Mouse (Mus musculus) MEL (cell line): Measurements from ENCODE around the gene Vmn2r6.
"Not testable (repeated sequence)": the region's sequence is repeated elsewhere in the genome, so short reads cannot be mapped to it uniquely, and the experiment has no call there.

Source experiments
- CHD2 ChIP-seq: IDR thresholded peaks from 2 replicates; pipeline ENCODE4 v1.6.1; 2011; ENCODE audit warnings: low read length, improper control_type of control experiment
- CTCF ChIP-seq, 3 experiments: IDR thresholded peaks in 2 of 3; conservative IDR thresholded peaks in 1 of 3; 2 replicates each; pipeline ENCODE4 v1.5.1; 2011 to 2012; ENCODE audit warnings: low read length in 3 of 3, low read depth in 2 of 3, mild to moderate bottlenecking in 2 of 3, improper control_type of control experiment in 1 of 3, inconsistent platforms in 1 of 3, mixed read lengths in 1 of 3, moderate library complexity in 1 of 3; ENCODE audit not compliant: control insufficient read depth in 1 of 3, insufficient read depth in 1 of 3, poor library complexity in 1 of 3, severe bottlenecking in 1 of 3
- ETS1 ChIP-seq: IDR thresholded peaks from 2 replicates; pipeline ENCODE4 v1.6.1; 2012; ENCODE audit warnings: low read depth, mild to moderate bottlenecking, inconsistent platforms, low read length, improper control_type of control experiment, moderate library complexity
- MAX ChIP-seq: IDR thresholded peaks from 2 replicates; pipeline ENCODE4 v1.6.1; 2011; ENCODE audit warnings: low read length, improper control_type of control experiment
- NRF1 ChIP-seq: IDR thresholded peaks from 2 replicates; pipeline ENCODE4 v1.6.1; 2014; ENCODE audit warnings: low read depth, mild to moderate bottlenecking, inconsistent platforms, low read length, improper control_type of control experiment, moderate library complexity; ENCODE audit not compliant: poor library complexity, insufficient read depth, severe bottlenecking
- POLR2A ChIP-seq, 2 experiments: IDR thresholded peaks; 2 replicates each; pipeline ENCODE4 v1.6.1; 2011 to 2012; ENCODE audit warnings: low read length in 2 of 2, mild to moderate bottlenecking in 2 of 2, control low read depth in 1 of 2, improper control_type of control experiment in 1 of 2, low read depth in 1 of 2, moderate library complexity in 1 of 2; ENCODE audit not compliant: control insufficient read depth in 1 of 2, insufficient read depth in 1 of 2, poor library complexity in 1 of 2
- SIN3A ChIP-seq: IDR thresholded peaks from 2 replicates; pipeline ENCODE4 v1.6.1; 2012; ENCODE audit warnings: low read length, improper control_type of control experiment, inconsistent platforms
- TAL1 ChIP-seq: IDR thresholded peaks from 2 replicates; pipeline ENCODE4 v1.6.1; 2012; ENCODE audit warnings: mild to moderate bottlenecking, inconsistent platforms, low read length, moderate library complexity, mixed read lengths
- TBP ChIP-seq: IDR thresholded peaks from 2 replicates; pipeline ENCODE4 v1.8.0; 2011; ENCODE audit warnings: low read depth, low read length, improper control_type of control experiment
- TCF12 ChIP-seq: IDR thresholded peaks from 2 replicates; pipeline ENCODE4 v1.6.1; 2014; ENCODE audit warnings: low read depth, mild to moderate bottlenecking, inconsistent platforms, low read length, improper control_type of control experiment, moderate library complexity
- USF1 ChIP-seq: IDR thresholded peaks from 2 replicates; pipeline ENCODE4 v1.6.1; 2014; ENCODE audit warnings: low read depth, mild to moderate bottlenecking, inconsistent platforms, low read length, improper control_type of control experiment, moderate library complexity
- ZNF384 ChIP-seq: IDR thresholded peaks from 2 replicates; pipeline ENCODE4 v1.6.1; 2012; ENCODE audit warnings: low read depth, mild to moderate bottlenecking, inconsistent platforms, low read length, improper control_type of control experiment

DNA sequence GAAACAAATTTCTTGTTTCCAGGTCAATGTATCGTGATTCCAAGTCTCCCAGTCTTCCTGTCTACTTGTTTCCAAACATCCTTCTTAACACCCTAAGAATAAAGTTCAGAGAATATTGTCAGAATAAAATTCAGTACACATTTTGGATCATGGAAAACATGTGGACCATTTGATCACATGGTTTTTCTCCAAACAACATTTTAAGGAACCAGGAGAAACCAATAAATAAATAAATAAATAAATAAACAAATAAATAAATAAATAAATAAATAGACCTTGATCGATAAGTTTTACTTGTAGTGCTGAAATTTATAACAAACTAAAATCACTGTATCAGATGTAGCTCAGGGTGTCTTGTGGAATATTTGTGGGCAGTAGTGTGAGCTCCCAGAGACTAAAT is at the start of gene Vmn2r6:
- not testable (repeated sequence) for TF ChIP-seq ETS1; CHD2; TCF12; CTCF (IDR thresholded peaks at IDR 0.05 in 2 of 3, conservative IDR thresholded peaks at IDR 0.05 in 1 of 3; ENCODE audit: control insufficient read depth in 1 of 3, insufficient read depth in 1 of 3, low read depth in 2 of 3, low read length in 3 of 3, poor library complexity in 1 of 3, severe bottlenecking in 1 of 3); SIN3A; TAL1; USF1; TBP; ZNF384; MAX; POLR2A (IDR thresholded peaks at IDR 0.05; ENCODE audit: control insufficient read depth in 1 of 2, insufficient read depth in 1 of 2, low read depth in 1 of 2, low read length in 2 of 2, poor library complexity in 1 of 2); NRF1
